Mouse (Mus musculus) kidney, adult 2 months (tissue): ENCODE data around the gene Grm8.

ENCODE experiments used
- CTCF ChIP-seq: fragments of 200-500 bp; conservative IDR thresholded peaks from 2 replicates; pipeline ENCODE4 v1.5.1; 2011; ENCODE audit warnings: low read depth, mild to moderate bottlenecking, control low read depth, low read length, moderate library complexity, mixed read lengths; ENCODE audit not compliant: insufficient read depth, insufficient read length
- POLR2A ChIP-seq: fragments of 200-500 bp; IDR thresholded peaks from one replicate; pipeline ENCODE4 v1.6.1; 2011; ENCODE audit warnings: low read depth, low read length, control low read depth

GRCm38 (mm10) chr6:28090981-28091380 lies 44.0 kb downstream of the Grm8 start:
- TF ChIP-seq POLR2A: no peak
- no peak for TF ChIP-seq CTCF
